Mouse (Mus musculus) CH12.LX (cell line): Measurements from ENCODE around the gene Tmod3. TPM values are rescaled to one million over a fixed set of nuclear protein-coding genes. Genes with fewer than 3 reads are reported as not detected.

Experiments
- DNase-seq: peaks from one replicate; pipeline ENCODE4 v3.0.0-alpha.2; 2013; ENCODE audit errors: extremely low read depth
- H3K27ac ChIP-seq: 2 replicates; pipeline ENCODE4 v1.5.1; 2012; ENCODE audit warnings: low read depth, mild to moderate bottlenecking, control low read depth, moderate library complexity; ENCODE audit not compliant: insufficient read depth
- H3K27me3 ChIP-seq: replicated peaks from 2 replicates; pipeline ENCODE3; 2012; ENCODE audit warnings: inconsistent platforms
- H3K36me3 ChIP-seq, 2 experiments: replicated peaks in 1 of 2; 2 replicates each; pipeline versions ENCODE3 to v1.6.1; 2012; ENCODE audit warnings: inconsistent platforms in 1 of 2, low read length in 1 of 2, mild to moderate bottlenecking in 1 of 2, mixed read lengths in 1 of 2, moderate library complexity in 1 of 2; ENCODE audit not compliant: control insufficient read depth in 1 of 2, insufficient read depth in 1 of 2
- H3K4me1 ChIP-seq, 2 experiments: 2 replicates each; pipeline ENCODE4 v1.6.1; 2012; ENCODE audit warnings: inconsistent platforms in 1 of 2, moderate library complexity in 1 of 2; ENCODE audit not compliant: insufficient read depth in 2 of 2, control insufficient read depth in 1 of 2
- H3K4me2 ChIP-seq: 2 replicates; pipeline ENCODE4 v1.6.1; 2012; ENCODE audit warnings: low read depth, mild to moderate bottlenecking, control low read depth; ENCODE audit not compliant: poor library complexity, insufficient read depth, severe bottlenecking
- H3K4me3 ChIP-seq, 3 experiments: fragments of 150-350 bp in 1 of 3; sonication (generic) in 1 of 3; replicated peaks in 1 of 3; 2 replicates each; pipeline versions ENCODE3 to v1.5.1; 2011 to 2012; ENCODE audit warnings: low read depth in 2 of 3, low read length in 2 of 3, mild to moderate bottlenecking in 2 of 3, moderate library complexity in 2 of 3, control low read depth in 1 of 3, improper control_type of control experiment in 1 of 3, inconsistent platforms in 1 of 3, mixed read lengths in 1 of 3; ENCODE audit not compliant: poor library complexity in 1 of 3
- H3K79me2 ChIP-seq: replicated peaks from 2 replicates; pipeline ENCODE4 v1.6.1; 2012; ENCODE audit warnings: mild to moderate bottlenecking, moderate library complexity; ENCODE audit not compliant: control insufficient read depth, poor library complexity, insufficient read depth, severe bottlenecking; ENCODE audit errors: extremely low read depth
- H3K9ac ChIP-seq: 2 replicates; pipeline ENCODE4 v1.6.1; 2012; ENCODE audit warnings: low read depth, mild to moderate bottlenecking, control low read depth, moderate library complexity; ENCODE audit not compliant: insufficient read depth
- H3K9me3 ChIP-seq: replicated peaks from 2 replicates; pipeline ENCODE3; 2012; ENCODE audit warnings: low read length, inconsistent platforms, mixed read lengths
- CHD1 ChIP-seq: IDR thresholded peaks from 2 replicates; pipeline ENCODE4 v1.6.1; 2012; ENCODE audit warnings: low read depth, low read length, improper control_type of control experiment, inconsistent platforms
- CTCF ChIP-seq, 2 experiments: IDR thresholded peaks in 1 of 2; conservative IDR thresholded peaks in 1 of 2; 2 replicates each; pipeline ENCODE4 v1.5.1; 2011 to 2012; ENCODE audit warnings: low read depth in 2 of 2, low read length in 2 of 2, improper control_type of control experiment in 1 of 2, inconsistent platforms in 1 of 2, mild to moderate bottlenecking in 1 of 2, moderate library complexity in 1 of 2
- E2F4 ChIP-seq: IDR thresholded peaks from 2 replicates; pipeline ENCODE4 v1.6.1; 2011; ENCODE audit warnings: low read depth, low read length, improper control_type of control experiment; ENCODE audit not compliant: insufficient replicate concordance
- EP300 ChIP-seq: IDR thresholded peaks from 2 replicates; pipeline ENCODE4 v1.6.1; 2011; ENCODE audit warnings: low read length, improper control_type of control experiment
- HCFC1 ChIP-seq: IDR thresholded peaks from 2 replicates; pipeline ENCODE4 v1.6.1; 2012; ENCODE audit warnings: low read depth, mild to moderate bottlenecking, inconsistent platforms, low read length, improper control_type of control experiment
- IRF4 ChIP-seq: IDR thresholded peaks from 2 replicates; pipeline ENCODE4 v1.6.1; 2014; ENCODE audit warnings: low read depth, mild to moderate bottlenecking, inconsistent platforms, low read length, improper control_type of control experiment
- JUN ChIP-seq: IDR thresholded peaks from 2 replicates; pipeline ENCODE4 v1.6.1; 2011; ENCODE audit warnings: low read depth, mild to moderate bottlenecking, low read length, improper control_type of control experiment, moderate library complexity; ENCODE audit not compliant: insufficient read depth
- JUND ChIP-seq: conservative IDR thresholded peaks from 2 replicates; pipeline ENCODE4 v1.6.1; 2011; ENCODE audit warnings: low read depth, low read length, improper control_type of control experiment
- MAX ChIP-seq: IDR thresholded peaks from 2 replicates; pipeline ENCODE4 v1.6.1; 2011; ENCODE audit warnings: low read length, improper control_type of control experiment
- MXI1 ChIP-seq: IDR thresholded peaks from 2 replicates; pipeline ENCODE4 v1.6.1; 2011; ENCODE audit warnings: mild to moderate bottlenecking, low read depth, low read length, improper control_type of control experiment
- NELFE ChIP-seq: IDR thresholded peaks from 2 replicates; pipeline ENCODE4 v1.6.1; 2011; ENCODE audit warnings: low read depth, low read length, improper control_type of control experiment
- NRF1 ChIP-seq: IDR thresholded peaks from 2 replicates; pipeline ENCODE4 v1.6.1; 2014; ENCODE audit warnings: low read depth, mild to moderate bottlenecking, inconsistent platforms, low read length, improper control_type of control experiment, moderate library complexity
- PAX5 ChIP-seq: IDR thresholded peaks from 2 replicates; pipeline ENCODE4 v1.6.1; 2012; ENCODE audit warnings: low read length, inconsistent platforms, mixed read lengths
- POLR2A ChIP-seq: IDR thresholded peaks from 2 replicates; pipeline ENCODE4 v1.6.1; 2011; ENCODE audit warnings: low read depth, mild to moderate bottlenecking, improper control_type of control experiment, low read length
- RAD21 ChIP-seq: IDR thresholded peaks from 2 replicates; pipeline ENCODE4 v1.6.1; 2011; ENCODE audit warnings: low read depth, mild to moderate bottlenecking, low read length, improper control_type of control experiment, moderate library complexity
- RCOR1 ChIP-seq: conservative IDR thresholded peaks from 2 replicates; pipeline ENCODE4 v1.6.1; 2012; ENCODE audit warnings: low read depth, mild to moderate bottlenecking, inconsistent platforms, low read length, improper control_type of control experiment
- SIN3A ChIP-seq: IDR thresholded peaks from 2 replicates; pipeline ENCODE4 v1.6.1; 2012; ENCODE audit warnings: low read length, improper control_type of control experiment, inconsistent platforms
- SMC3 ChIP-seq: IDR thresholded peaks from 2 replicates; pipeline ENCODE4 v1.6.1; 2011; ENCODE audit warnings: low read depth, low read length, improper control_type of control experiment
- TBP ChIP-seq: conservative IDR thresholded peaks from 2 replicates; pipeline ENCODE4 v1.6.1; 2011; ENCODE audit warnings: low read depth, low read length, improper control_type of control experiment
- UBTF ChIP-seq: IDR thresholded peaks from 2 replicates; pipeline ENCODE4 v1.6.1; 2012; ENCODE audit warnings: low read depth, mild to moderate bottlenecking, inconsistent platforms, low read length, improper control_type of control experiment, moderate library complexity
- ZKSCAN1 ChIP-seq: IDR thresholded peaks from 2 replicates; pipeline ENCODE4 v1.6.1; 2012; ENCODE audit warnings: low read depth, inconsistent platforms, low read length, improper control_type of control experiment, borderline replicate concordance
- dilution Hi-C: fragments of 300-500 bp; cut with MboI; formaldehyde crosslinking; loops from 2 replicates; pipeline ENCODE4 v1.14.3; 2020; ENCODE audit warnings: low sequenced_read_pairs; ENCODE audit not compliant: extremely low pct_unique_long_range_greater_than_20kb, extremely low pct_ligation_motif_present
- in situ Hi-C: fragments of 300-500 bp; cut with MboI; formaldehyde crosslinking; loops from 3 replicates; pipeline ENCODE4 v1.14.3; 2019; ENCODE audit warnings: low sequenced_read_pairs, low pct_ligation_motif_present, low pct_unique_long_range_greater_than_20kb, mixed read lengths
- polyA plus RNA-seq: library from polyadenylated mRNA; unstranded; fragments of >175 nt; gene quantifications from 2 replicates; pipeline ENCODE4 v1.2.1, GENCODE M21; 2012; ENCODE audit warnings: low read depth; ENCODE audit not compliant: insufficient read length
- total RNA-seq, 2 experiments: library from RNA; depleted of rRNA; stranded (reverse); fragments of 300-350 nt in 1 of 2; fragments of >200 nt in 1 of 2; gene quantifications; 2 replicates each; pipeline ENCODE4 v1.2.3; 2012 to 2014

Gene Tmod3
- total and polyA plus RNA-seq, 3 experiments = 40.5 to 71.0 (median 52.0) TPM

- H3K36me3 ChIP-seq = no peaks in the 10 kb centered on the region
- no peak for DNase-seq
- in situ Hi-C loops (no loop called here), dilution Hi-C loops (no loop called here)
- no peaks in the 10 kb centered on the region for H3K9me3 ChIP-seq
- H3K79me2 ChIP-seq = peaks cover 1% of the 10 kb centered on the region
- H3K27me3 ChIP-seq = no peaks in the 10 kb centered on the region
- H3K4me1 ChIP-seq = peaks cover 7 to 37% of the 10 kb centered on the region in 2 experiments
- no peak overlapping the region for H3K27ac ChIP-seq
- H3K9ac ChIP-seq = no peak overlapping the region
- no peak overlapping the region for H3K4me2 ChIP-seq
- TF ChIP-seq ZKSCAN1 (no peak), EP300 (no peak), TBP (no peak), MXI1 (no peak), UBTF (no peak), RCOR1 (no peak), JUN (no peak), E2F4 (no peak), JUND (no peak), NRF1 (no peak), IRF4 (no peak), MAX (no peak), HCFC1 (no peak), SIN3A (no peak), POLR2A (no peak), NELFE (no peak), PAX5 (no peak)
- H3K4me3 ChIP-seq = no peak overlapping the region
Observed at GRCm38 (mm10) chr9:75563622-75564021, 4.2 kb upstream of the Tmod3 start.

- Histone ChIP-seq H3K4me3 (no peak overlapping the region), H3K79me2 (peaks cover 4% of the 10 kb centered on the region), H3K9ac (no peak overlapping the region), H3K27me3 (no peaks in the 10 kb centered on the region), H3K27ac (no peak overlapping the region), H3K4me2 (no peak overlapping the region), H3K4me1 (peaks cover 7 to 34% of the 10 kb centered on the region in 2 experiments), H3K36me3 (no peaks in the 10 kb centered on the region), H3K9me3 (no peaks in the 10 kb centered on the region)
- dilution Hi-C loops (no loop called here), in situ Hi-C loops (no loop called here)
- peak in 1 of 2 experiments; percentile 53; a peak in 2 of 4 replicates for TF ChIP-seq CTCF (conservative IDR thresholded peaks at IDR 0.05 in 1 of 2, IDR thresholded peaks at IDR 0.05 in 1 of 2; ENCODE audit: low read depth in 2 of 2, low read length in 2 of 2)
- TF ChIP-seq MXI1 = no peak
- no peak for TF ChIP-seq NELFE
- no peak for TF ChIP-seq CHD1
- peak; percentile 43 for TF ChIP-seq SMC3
- TF ChIP-seq RAD21 = peak; percentile 43
- no peak for DNase-seq
Observed at GRCm38 (mm10) chr9:75563176-75563575, 3.7 kb upstream of the Tmod3 start.
